Mouse (Mus musculus): ENCODE data around the gene Dnajc15.
"Not testable (repeated sequence)": the region's sequence is repeated elsewhere in the genome, so short reads cannot be mapped to it uniquely, and the experiment has no call there.

Dnajc15 gene

GRCm38 (mm10) chr14:77874304-77875241 lies at the start of gene Dnajc15:
Gene Dnajc15 (minus strand): TSS chr14:77875125.
- in situ Hi-C loops (cut with MboI; ENCODE audit: low sequenced_read_pairs), result no loop called here

- in situ Hi-C loops (cut with MboI; ENCODE audit: low sequenced_read_pairs), result loop anchor here (10.0 kb wide), 1 partner anchor 788 kb away; no protein-coding TSS in a partner anchor
Measured at GRCm38 (mm10) chr14:77923076-77923865, 48.3 kb upstream of the Dnajc15 start.

- in situ Hi-C loops (cut with MboI; ENCODE audit: low sequenced_read_pairs), result loop anchor here (10.0 kb wide), 1 partner anchor 787 kb away; no protein-coding TSS in a partner anchor
Measured at GRCm38 (mm10) chr14:77921641-77922040, 46.7 kb upstream of the Dnajc15 start.

GRCm38 (mm10) chr14:77915776-77916175 lies 40.9 kb upstream of the Dnajc15 start:
- in situ Hi-C loops (cut with MboI; ENCODE audit: low sequenced_read_pairs), result no loop called here

- in situ Hi-C loops (cut with MboI; ENCODE audit: low sequenced_read_pairs), result no loop called here
Measured at GRCm38 (mm10) chr14:77906586-77906985, 31.7 kb upstream of the Dnajc15 start.

GRCm38 (mm10) chr14:77905466-77905865 lies 30.5 kb upstream of the Dnajc15 start:
- in situ Hi-C loops (cut with MboI; ENCODE audit: low sequenced_read_pairs), result no loop called here

GRCm38 (mm10) chr14:77904171-77904762 lies 29.3 kb upstream of the Dnajc15 start, which contains the start of gene Epsti1:
Gene Epsti1 (plus strand): TSS chr14:77904239.
- in situ Hi-C loops (cut with MboI; ENCODE audit: low sequenced_read_pairs), result no loop called here

- in situ Hi-C loops (cut with MboI; ENCODE audit: low sequenced_read_pairs), result no loop called here
Measured at GRCm38 (mm10) chr14:77902541-77902940, 27.6 kb upstream of the Dnajc15 start.

- in situ Hi-C loops (cut with MboI; ENCODE audit: low sequenced_read_pairs), result no loop called here
Measured at GRCm38 (mm10) chr14:77895951-77896350, 21.0 kb upstream of the Dnajc15 start.

- in situ Hi-C loops (cut with MboI; ENCODE audit: low sequenced_read_pairs), result no loop called here
Measured at GRCm38 (mm10) chr14:77889911-77890310, 15.0 kb upstream of the Dnajc15 start.

- in situ Hi-C loops (cut with MboI; ENCODE audit: low sequenced_read_pairs), result no loop called here
Measured at GRCm38 (mm10) chr14:77886941-77887340, 12.0 kb upstream of the Dnajc15 start.

- in situ Hi-C loops (cut with MboI; ENCODE audit: low sequenced_read_pairs), result no loop called here
Measured at GRCm38 (mm10) chr14:77886376-77886775, 11.5 kb upstream of the Dnajc15 start.

- in situ Hi-C loops (cut with MboI; ENCODE audit: low sequenced_read_pairs), result no loop called here
Measured at GRCm38 (mm10) chr14:77882669-77883068, 7.7 kb upstream of the Dnajc15 start.

- in situ Hi-C loops (cut with MboI; ENCODE audit: low sequenced_read_pairs), result no loop called here
Measured at GRCm38 (mm10) chr14:77881998-77882397, 7.1 kb upstream of the Dnajc15 start.

- in situ Hi-C loops (cut with MboI; ENCODE audit: low sequenced_read_pairs), result not testable (repeated sequence)
Measured at GRCm38 (mm10) chr14:77877876-77878275, 3.0 kb upstream of the Dnajc15 start.

GRCm38 (mm10) chr14:77876199-77876598 lies 1.3 kb upstream of the Dnajc15 start:
- in situ Hi-C loops (cut with MboI; ENCODE audit: low sequenced_read_pairs), result no loop called here

GRCm38 (mm10) chr14:77871380-77871975 lies 3.4 kb downstream of the Dnajc15 start:
- in situ Hi-C loops (cut with MboI; ENCODE audit: low sequenced_read_pairs), result no loop called here

- in situ Hi-C loops (cut with MboI; ENCODE audit: low sequenced_read_pairs), result no loop called here
Measured at GRCm38 (mm10) chr14:77870926-77871325, 4.0 kb downstream of the Dnajc15 start.

- in situ Hi-C loops (cut with MboI; ENCODE audit: low sequenced_read_pairs), result no loop called here
Measured at GRCm38 (mm10) chr14:77867601-77868000, 7.3 kb downstream of the Dnajc15 start.

GRCm38 (mm10) chr14:77864510-77864909 lies 10.4 kb downstream of the Dnajc15 start:
- in situ Hi-C loops (cut with MboI; ENCODE audit: low sequenced_read_pairs), result no loop called here

GRCm38 (mm10) chr14:77864051-77864450 lies 10.9 kb downstream of the Dnajc15 start:
- in situ Hi-C loops (cut with MboI; ENCODE audit: low sequenced_read_pairs), result no loop called here
